Mouse (Mus musculus) neural tube, embryonic 15.5 days (tissue): Measurements from ENCODE around the gene Eno1. TPM values are rescaled to one million over a fixed set of nuclear protein-coding genes. Genes with fewer than 3 reads are reported as not detected.

Source experiments
- ATAC-seq: fragments of 200-750 bp; cut with Nextera tagmentation; 2 replicates; pipeline ENCODE4 v1.8.0; 2017; ENCODE audit warnings: mild to moderate bottlenecking, moderate TSS enrichment, moderate library complexity; ENCODE audit not compliant: low FRiP score
- H3K27ac ChIP-seq: fragments of 300-500 bp; sonication (generic); replicated peaks from 2 replicates; pipeline ENCODE4 v1.5.1; 2015; ENCODE audit warnings: mild to moderate bottlenecking, inconsistent platforms
- H3K27me3 ChIP-seq: fragments of 300-500 bp; sonication (generic); replicated peaks from 2 replicates; pipeline ENCODE4 v1.6.1; 2015; ENCODE audit warnings: inconsistent platforms
- H3K36me3 ChIP-seq: fragments of 300-500 bp; sonication (generic); 2 replicates; pipeline ENCODE4 v1.6.1; 2015; ENCODE audit warnings: inconsistent platforms
- H3K4me1 ChIP-seq: fragments of 300-500 bp; sonication (generic); 2 replicates; pipeline ENCODE4 v1.6.1; 2015; ENCODE audit warnings: inconsistent platforms
- H3K4me2 ChIP-seq: fragments of 300-500 bp; sonication (generic); 2 replicates; pipeline ENCODE4 v1.6.1; 2015; ENCODE audit warnings: inconsistent platforms, mild to moderate bottlenecking, moderate library complexity
- H3K4me3 ChIP-seq: fragments of 300-500 bp; sonication (generic); replicated peaks from 2 replicates; pipeline ENCODE4 v1.5.1; 2015; ENCODE audit warnings: mild to moderate bottlenecking, inconsistent platforms
- H3K9ac ChIP-seq: fragments of 300-500 bp; sonication (generic); replicated peaks from 2 replicates; pipeline ENCODE4 v1.6.1; 2015; ENCODE audit warnings: mild to moderate bottlenecking, inconsistent platforms
- H3K9me3 ChIP-seq: fragments of 300-500 bp; sonication (generic); replicated peaks from 2 replicates; pipeline ENCODE4 v1.6.1; 2016; ENCODE audit warnings: inconsistent platforms
- WGBS: fragments of 180-500 bp; shearing (Covaris S2); methylation state at CpG from one replicate; pipeline ENCODE4 v1.1.7; 2015; ENCODE audit warnings: mixed read lengths; 5-methylcytosine and 5-hydroxymethylcytosine counted together
- polyA plus RNA-seq: library from polyadenylated mRNA; unstranded; fragments of >200 nt; fragmentation: Nextera tagmentation; extraction: Ambion mirVana; gene quantifications from 2 replicates; pipeline ENCODE4 v1.2.1, GENCODE M21; 2015

The Eno1 gene
- polyA plus RNA-seq, 1 experiment from 2014 or later = 1,173 TPM

GRCm38 (mm10) chr4:150239951-150240368 is 3.4 kb downstream of the Eno1 start:
- Histone ChIP-seq H3K9me3 (no peaks in the 10 kb centered on the region), H3K4me1 (peaks cover 62% of the 10 kb centered on the region), H3K27me3 (no peaks in the 10 kb centered on the region), H3K36me3 (peaks cover 42% of the 10 kb centered on the region), H3K4me3 (peak overlapping the region; percentile 85), H3K27ac (peak overlapping the region; percentile 42; the same call in 1 of the 2 replicates), H3K9ac (no peak overlapping the region), H3K4me2 (peak overlapping the region; percentile 79)
- no peak for ATAC-seq
- WGBS = 12% methylated on average over 6 of the region's 6 CpGs

- no peaks in the 10 kb centered on the region for H3K9me3 ChIP-seq
- H3K4me1 ChIP-seq = peaks cover 62% of the 10 kb centered on the region
- peaks cover 45% of the 10 kb centered on the region for H3K36me3 ChIP-seq
- H3K9ac ChIP-seq = no peak overlapping the region
- peak overlapping the region; percentile 27 for H3K4me2 ChIP-seq
- H3K4me3 ChIP-seq = no peak overlapping the region
- no peaks in the 10 kb centered on the region for H3K27me3 ChIP-seq
- WGBS = 68% methylated on average over 1 of the region's 1 CpGs
- ATAC-seq = no peak
- no peak overlapping the region for H3K27ac ChIP-seq
These were observed 3.9 kb downstream of the Eno1 start for GRCm38 (mm10) chr4:150240381-150240886.

GRCm38 (mm10) chr4:150241708-150242107 is 5.2 kb downstream of the Eno1 start:
- Histone ChIP-seq H3K27ac (no peak overlapping the region), H3K36me3 (peaks cover 57% of the 10 kb centered on the region), H3K4me1 (peaks cover 56% of the 10 kb centered on the region), H3K4me3 (no peak overlapping the region), H3K27me3 (no peaks in the 10 kb centered on the region), H3K9me3 (no peaks in the 10 kb centered on the region), H3K4me2 (no peak overlapping the region), H3K9ac (no peak overlapping the region)
- 41% methylated on average over 4 of the region's 4 CpGs for WGBS
- no peak for ATAC-seq

GRCm38 (mm10) chr4:150242745-150243144 is 6.2 kb downstream of the Eno1 start:
- Histone ChIP-seq H3K36me3 (peaks cover 65% of the 10 kb centered on the region), H3K9ac (no peak overlapping the region), H3K27me3 (no peaks in the 10 kb centered on the region), H3K9me3 (no peaks in the 10 kb centered on the region), H3K4me1 (peaks cover 55% of the 10 kb centered on the region), H3K4me2 (no peak overlapping the region), H3K4me3 (no peak overlapping the region), H3K27ac (peak overlapping the region; percentile 45)
- WGBS = 63% methylated on average over 5 of the region's 5 CpGs
- ATAC-seq = no peak

GRCm38 (mm10) chr4:150245876-150246275 is 9.4 kb downstream of the Eno1 start:
- 68% methylated on average over 2 of the region's 2 CpGs for WGBS
- peaks cover 80% of the 10 kb centered on the region for H3K36me3 ChIP-seq
- no peak overlapping the region for H3K9ac ChIP-seq

GRCm38 (mm10) chr4:150248009-150248408 is 11.5 kb downstream of the Eno1 start:
- H3K36me3 ChIP-seq = peaks cover 59% of the 10 kb centered on the region
- ATAC-seq = no peak
- WGBS = 53% methylated on average over 5 of the region's 5 CpGs

More at GRCm38 (mm10) chr4:150245876-150246275, 9.4 kb downstream of the Eno1 start:
- no peak for ATAC-seq
- no peaks in the 10 kb centered on the region for H3K9me3 ChIP-seq
- no peak overlapping the region for H3K27ac ChIP-seq
- H3K4me1 ChIP-seq = peaks cover 48% of the 10 kb centered on the region
- H3K4me2 ChIP-seq = no peak overlapping the region
- no peak overlapping the region for H3K4me3 ChIP-seq
- no peaks in the 10 kb centered on the region for H3K27me3 ChIP-seq

GRCm38 (mm10) chr4:150248917-150249316 is 12.4 kb downstream of the Eno1 start:
- WGBS = 82% methylated on average over 5 of the region's 5 CpGs
- no peak overlapping the region for H3K4me3 ChIP-seq
- no peak overlapping the region for H3K9ac ChIP-seq
- ATAC-seq = no peak
- H3K27ac ChIP-seq = 0 out of 2 replicates have a peak overlapping the region, but pooled peaks have one; percentile 0
- no peaks in the 10 kb centered on the region for H3K27me3 ChIP-seq
- peaks cover 33% of the 10 kb centered on the region for H3K4me1 ChIP-seq
- peaks cover 50% of the 10 kb centered on the region for H3K36me3 ChIP-seq
- no peaks in the 10 kb centered on the region for H3K9me3 ChIP-seq
- no peak overlapping the region for H3K4me2 ChIP-seq

More at GRCm38 (mm10) chr4:150248009-150248408, 11.5 kb downstream of the Eno1 start:
- Histone ChIP-seq H3K4me1 (peaks cover 38% of the 10 kb centered on the region), H3K27me3 (no peaks in the 10 kb centered on the region), H3K4me3 (no peak overlapping the region), H3K4me2 (no peak overlapping the region), H3K27ac (no peak overlapping the region), H3K9ac (no peak overlapping the region), H3K9me3 (no peaks in the 10 kb centered on the region)

GRCm38 (mm10) chr4:150249731-150250270 is 13.3 kb downstream of the Eno1 start:
- Histone ChIP-seq H3K36me3 (peaks cover 41% of the 10 kb centered on the region), H3K4me1 (peaks cover 37% of the 10 kb centered on the region), H3K27ac (peak overlapping the region; percentile 89), H3K9ac (no peak overlapping the region), H3K27me3 (no peaks in the 10 kb centered on the region), H3K4me2 (no peak overlapping the region), H3K9me3 (no peaks in the 10 kb centered on the region), H3K4me3 (no peak overlapping the region)
- ATAC-seq = no peak
- 81% methylated on average over 5 of the region's 5 CpGs for WGBS

GRCm38 (mm10) chr4:150250549-150251422 is 14.3 kb downstream of the Eno1 start:
- WGBS = 19% methylated on average over 18 of the region's 18 CpGs
- H3K4me3 ChIP-seq = no peak overlapping the region
- peaks cover 42% of the 10 kb centered on the region for H3K4me1 ChIP-seq
- H3K36me3 ChIP-seq = peaks cover 33% of the 10 kb centered on the region
- H3K27me3 ChIP-seq = no peaks in the 10 kb centered on the region
- H3K4me2 ChIP-seq = peak overlapping the region; percentile 35
- peak overlapping the region; percentile 89 for H3K27ac ChIP-seq
- ATAC-seq = peak; percentile 80
- H3K9ac ChIP-seq = no peak overlapping the region
- H3K9me3 ChIP-seq = no peaks in the 10 kb centered on the region

- Histone ChIP-seq H3K4me1 (peaks cover 56% of the 10 kb centered on the region), H3K9me3 (no peaks in the 10 kb centered on the region), H3K36me3 (peaks cover 4% of the 10 kb centered on the region), H3K4me2 (no peak overlapping the region), H3K27ac (0 out of 2 replicates have a peak overlapping the region, but pooled peaks have one; percentile 18), H3K9ac (no peak overlapping the region), H3K4me3 (no peak overlapping the region), H3K27me3 (no peaks in the 10 kb centered on the region)
- no peak for ATAC-seq
- 53% methylated on average over 4 of the region's 4 CpGs for WGBS
These were observed 17.9 kb downstream of the Eno1 start for GRCm38 (mm10) chr4:150254416-150254815.

- H3K27ac ChIP-seq = 0 out of 2 replicates have a peak overlapping the region, but pooled peaks have one; percentile 9
- no peak overlapping the region for H3K4me3 ChIP-seq
- 68% methylated on average over 7 of the region's 7 CpGs for WGBS
- peaks cover 48% of the 10 kb centered on the region for H3K4me1 ChIP-seq
- no peak overlapping the region for H3K4me2 ChIP-seq
- H3K9ac ChIP-seq = no peak overlapping the region
- H3K36me3 ChIP-seq = no peaks in the 10 kb centered on the region
- no peaks in the 10 kb centered on the region for H3K9me3 ChIP-seq
- no peaks in the 10 kb centered on the region for H3K27me3 ChIP-seq
- ATAC-seq = no peak
These were observed 18.7 kb downstream of the Eno1 start for GRCm38 (mm10) chr4:150255181-150255580.
